23 mouse cellular contexts compared by ENCODE assay signal in genomic region chr8:37291069-37291850, GRCm38 (mm10).
A peak's percentile ranks its signal among the peaks of the same experiment; 100 is the strongest.
DNase-seq lines count a peak whose midpoint lies in the region; ATAC-seq and TF ChIP-seq lines count a peak whose summit lies in the region.
"Had no signal": no experiment of that assay in that cellular context is flagged by ENCODE, and none has a peak within 500 bp of the region (broad histone marks: within the 10 kb centered on the region; RNA-seq: fewer than 3 reads in every experiment).

No protein-coding gene starts in this region.

- ATAC-seq in embryonic facial prominence, embryonic 14.5 days (ENCODE audit: low read depth): no peak
- ATAC-seq in hindbrain, embryonic 15.5 days (ENCODE audit: low FRiP score, low read depth): peak; percentile 68
- ATAC-seq in hindbrain, embryonic 11.5 days (ENCODE audit: low FRiP score): no peak
- ATAC-seq in midbrain, embryonic 14.5 days (ENCODE audit: low FRiP score, low TSS enrichment): peak; percentile 80
- ATAC-seq: activated CD4-positive, CD25-positive, alpha-beta regulatory T cell, adult 4 months; intestine, embryonic 15.5 days; liver, embryonic 12.5 days had no signal

- no peaks in the 10 kb centered on the region for H3K36me3 ChIP-seq in embryonic facial prominence, embryonic 14.5 days (ENCODE audit: control insufficient read depth, insufficient read depth, low read length)
- no peaks in the 10 kb centered on the region for H3K36me3 ChIP-seq in embryonic facial prominence, embryonic 10.5 days (replicated peaks)
- H3K36me3 ChIP-seq in hindbrain, embryonic 15.5 days: no peaks in the 10 kb centered on the region
- no peaks in the 10 kb centered on the region for H3K36me3 ChIP-seq in hindbrain, embryonic 11.5 days (ENCODE audit: control insufficient read depth, insufficient read depth, low read length)
- no peaks in the 10 kb centered on the region for H3K36me3 ChIP-seq in midbrain, embryonic 14.5 days (ENCODE audit: control insufficient read depth, insufficient read depth, low read length)
- H3K36me3 ChIP-seq in thymus, adult 2 months (ENCODE audit: control insufficient read depth, insufficient read depth, low read length): no peaks in the 10 kb centered on the region
- H3K36me3 ChIP-seq: G1E; intestine, embryonic 15.5 days; limb, embryonic 12.5 days; liver, embryonic 12.5 days; neural tube, embryonic 15.5 days had no signal

- H3K9ac ChIP-seq in embryonic facial prominence, embryonic 14.5 days (ENCODE audit: low read depth, low read length): no peak overlapping the region
- no peak overlapping the region for H3K9ac ChIP-seq in hindbrain, embryonic 15.5 days
- no peak overlapping the region for H3K9ac ChIP-seq in hindbrain, embryonic 11.5 days (ENCODE audit: low read depth, low read length)
- H3K9ac ChIP-seq in midbrain, embryonic 14.5 days (replicated peaks; ENCODE audit: low read length): no peak overlapping the region
- H3K9ac ChIP-seq: intestine, embryonic 15.5 days; limb, embryonic 12.5 days; liver, embryonic 12.5 days; neural tube, embryonic 15.5 days had no signal

- no peaks in the 10 kb centered on the region for H3K4me1 ChIP-seq in embryonic facial prominence, embryonic 14.5 days (ENCODE audit: control insufficient read depth, insufficient read depth, low read length)
- H3K4me1 ChIP-seq in embryonic facial prominence, embryonic 10.5 days: no peaks in the 10 kb centered on the region
- H3K4me1 ChIP-seq in hindbrain, embryonic 15.5 days (replicated peaks): no peaks in the 10 kb centered on the region
- H3K4me1 ChIP-seq in hindbrain, embryonic 11.5 days (replicated peaks; ENCODE audit: control insufficient read depth, insufficient read depth, low read length): no peaks in the 10 kb centered on the region
- peaks cover 2% of the 10 kb centered on the region; the same call in 1 of the 2 replicates for H3K4me1 ChIP-seq in midbrain, embryonic 14.5 days (ENCODE audit: control insufficient read depth, insufficient read depth, low read length)
- H3K4me1 ChIP-seq in thymus, adult 2 months (replicated peaks; ENCODE audit: control insufficient read depth, insufficient read depth, low read length): no peaks in the 10 kb centered on the region
- H3K4me1 ChIP-seq: intestine, embryonic 15.5 days; limb, embryonic 12.5 days; liver, embryonic 12.5 days; neural tube, embryonic 15.5 days had no signal

- H3K9me3 ChIP-seq in embryonic facial prominence, embryonic 14.5 days (ENCODE audit: control insufficient read depth, low read length): no peaks in the 10 kb centered on the region; the same call in 1 of the 2 replicates
- H3K9me3 ChIP-seq in embryonic facial prominence, embryonic 10.5 days: no peaks in the 10 kb centered on the region
- no peaks in the 10 kb centered on the region for H3K9me3 ChIP-seq in hindbrain, embryonic 15.5 days
- no peaks in the 10 kb centered on the region for H3K9me3 ChIP-seq in hindbrain, embryonic 11.5 days (ENCODE audit: control insufficient read depth, low read length)
- no peaks in the 10 kb centered on the region; the same call in 1 of the 2 replicates for H3K9me3 ChIP-seq in midbrain, embryonic 14.5 days (ENCODE audit: control insufficient read depth, low read length)
- H3K9me3 ChIP-seq: G1E; intestine, embryonic 15.5 days; limb, embryonic 12.5 days; liver, embryonic 12.5 days; neural tube, embryonic 15.5 days had no signal

- no peak overlapping the region for H3K27ac ChIP-seq in embryonic facial prominence, embryonic 14.5 days (replicated peaks; ENCODE audit: low read depth, low read length)
- H3K27ac ChIP-seq in embryonic facial prominence, embryonic 10.5 days (replicated peaks): no peak overlapping the region
- H3K27ac ChIP-seq in hindbrain, embryonic 15.5 days (replicated peaks): no peak overlapping the region
- no peak overlapping the region for H3K27ac ChIP-seq in hindbrain, embryonic 11.5 days (ENCODE audit: low read depth, low read length)
- no peak overlapping the region for H3K27ac ChIP-seq in midbrain, embryonic 14.5 days (replicated peaks; ENCODE audit: low read depth, low read length)
- H3K27ac ChIP-seq in thymus, adult 2 months (ENCODE audit: control insufficient read depth, insufficient read depth, low read length): no peak overlapping the region
- H3K27ac ChIP-seq: intestine, embryonic 15.5 days; limb, embryonic 12.5 days; liver, embryonic 12.5 days; neural tube, embryonic 15.5 days had no signal

- no peak for TF ChIP-seq POLR2A in brain, embryonic 14.5 days (IDR thresholded peaks at IDR 0.05; ENCODE audit: borderline replicate concordance, extremely low read depth, insufficient read depth, insufficient read length, poor library complexity, severe bottlenecking)
- TF ChIP-seq POLR2A in thymus, adult 2 months (IDR thresholded peaks at IDR 0.05; ENCODE audit: control insufficient read depth, extremely low read depth, insufficient read depth, low read length, poor library complexity): no peak

- no peak for TF ChIP-seq CTCF in brain, embryonic 14.5 days (IDR thresholded peaks at IDR 0.05; ENCODE audit: borderline replicate concordance, extremely low read depth, insufficient read depth, insufficient read length)
- no peak for TF ChIP-seq CTCF in thymus, adult 2 months (IDR thresholded peaks at IDR 0.05; ENCODE audit: borderline replicate concordance, control insufficient read depth, extremely low read depth, insufficient read depth, low read length, poor library complexity)

- WGBS in embryonic facial prominence, embryonic 14.5 days: 73% methylated on average over 7 of the region's 7 CpGs
- 83% methylated on average over 7 of the region's 7 CpGs for WGBS in embryonic facial prominence, embryonic 10.5 days
- 58% methylated on average over 7 of the region's 7 CpGs for WGBS in hindbrain, embryonic 15.5 days
- WGBS in hindbrain, embryonic 11.5 days: 85% methylated on average over 7 of the region's 7 CpGs
- 21% methylated on average over 7 of the region's 7 CpGs for WGBS in midbrain, embryonic 14.5 days
- 79% methylated on average over 7 of the region's 7 CpGs for WGBS in thymus, adult 2 months

- peak; percentile 43 for DNase-seq in embryonic facial prominence, embryonic 14.5 days (ENCODE audit: low spot score)
- DNase-seq in embryonic facial prominence, embryonic 10.5 days (ENCODE audit: low spot score): no peak
- no peak for DNase-seq in hindbrain, embryonic 11.5 days (ENCODE audit: low spot score)
- peak; percentile 83 for DNase-seq in brain, embryonic 14.5 days (ENCODE audit: low read depth)
- DNase-seq in midbrain, embryonic 14.5 days: peak; percentile 67
- no peak for DNase-seq in thymus, adult 2 months
- no peak for DNase-seq in adipocyte (ENCODE audit: low spot score)
- DNase-seq: adrenal gland, postnatal 14 days; gastrocnemius, postnatal 14 days; heart, adult 18-20 months; heart, postnatal 36 days; kidney, adult 9 months; kidney, postnatal 36 days; layer of hippocampus, adult 9-11 months; lung, adult 2 months; right cerebral cortex, postnatal 14 days had no signal

- no peak overlapping the region for H3K4me2 ChIP-seq in embryonic facial prominence, embryonic 14.5 days (ENCODE audit: low read depth, low read length)
- no peak overlapping the region for H3K4me2 ChIP-seq in hindbrain, embryonic 15.5 days
- H3K4me2 ChIP-seq in hindbrain, embryonic 11.5 days (replicated peaks; ENCODE audit: low read depth, low read length): no peak overlapping the region
- no peak overlapping the region for H3K4me2 ChIP-seq in midbrain, embryonic 14.5 days (ENCODE audit: low read length)
- H3K4me2 ChIP-seq: intestine, embryonic 15.5 days; limb, embryonic 12.5 days; liver, embryonic 12.5 days; neural tube, embryonic 15.5 days had no signal

- no peak overlapping the region for H3K4me3 ChIP-seq in embryonic facial prominence, embryonic 14.5 days (ENCODE audit: low read depth, low read length)
- H3K4me3 ChIP-seq in embryonic facial prominence, embryonic 10.5 days: no peak overlapping the region
- H3K4me3 ChIP-seq in hindbrain, embryonic 15.5 days: no peak overlapping the region
- H3K4me3 ChIP-seq in hindbrain, embryonic 11.5 days (ENCODE audit: low read depth, low read length): no peak overlapping the region
- no peak overlapping the region for H3K4me3 ChIP-seq in midbrain, embryonic 14.5 days (replicated peaks; ENCODE audit: low read depth, low read length)
- no peak overlapping the region for H3K4me3 ChIP-seq in thymus, adult 2 months (ENCODE audit: control insufficient read depth, insufficient read depth, low read length)
- H3K4me3 ChIP-seq: intestine, embryonic 15.5 days; limb, embryonic 12.5 days; liver, embryonic 12.5 days; neural tube, embryonic 15.5 days had no signal

- no peaks in the 10 kb centered on the region for H3K27me3 ChIP-seq in embryonic facial prominence, embryonic 14.5 days (replicated peaks; ENCODE audit: control insufficient read depth, insufficient read depth, low read length)
- no peaks in the 10 kb centered on the region for H3K27me3 ChIP-seq in embryonic facial prominence, embryonic 10.5 days (replicated peaks; ENCODE audit: low read depth, poor library complexity, severe bottlenecking)
- H3K27me3 ChIP-seq in hindbrain, embryonic 15.5 days: no peaks in the 10 kb centered on the region
- no peaks in the 10 kb centered on the region for H3K27me3 ChIP-seq in hindbrain, embryonic 11.5 days (ENCODE audit: control insufficient read depth, insufficient read depth, low read length)
- H3K27me3 ChIP-seq in midbrain, embryonic 14.5 days (ENCODE audit: control insufficient read depth, insufficient read depth, low read length): no peaks in the 10 kb centered on the region
- no peaks in the 10 kb centered on the region for H3K27me3 ChIP-seq in thymus, adult 2 months (ENCODE audit: control insufficient read depth, insufficient read depth, low read length)
- H3K27me3 ChIP-seq: intestine, embryonic 15.5 days; limb, embryonic 12.5 days; liver, embryonic 12.5 days; neural tube, embryonic 15.5 days had no signal

Comparison
In these comparisons a context has a peak if more than half of its experiments do, and no peak if none do; other contexts are left out.
1. ATAC-seq: peak in hindbrain, embryonic 15.5 days (single experiment) and midbrain, embryonic 14.5 days (single experiment); none in embryonic facial prominence, embryonic 14.5 days (single experiment) and hindbrain, embryonic 11.5 days (single experiment).
2. DNase-seq: peak in embryonic facial prominence, embryonic 14.5 days (single experiment), brain, embryonic 14.5 days (single experiment) and midbrain, embryonic 14.5 days (single experiment); none in embryonic facial prominence, embryonic 10.5 days (single experiment), hindbrain, embryonic 11.5 days (single experiment), thymus, adult 2 months (single experiment) and adipocyte (single experiment).